Mouse (Mus musculus): Measurements from ENCODE around the gene A030003K21Rik. TPM values are rescaled to one million over a fixed set of nuclear protein-coding genes. Genes with fewer than 3 reads are reported as not detected.
"Not testable (repeated sequence)": the region's sequence is repeated elsewhere in the genome, so short reads cannot be mapped to it uniquely, and the experiment has no call there.

Gene A030003K21Rik
- polyA plus RNA-seq, 1 experiment from 2014 or later: 2.0 TPM

- Histone ChIP-seq H3K4me3 (replicated peaks) (no peak overlapping the region), H3K9me3 (replicated peaks) (no peaks in the 10 kb centered on the region), H3K4me2 (replicated peaks) (no peak overlapping the region), H3K27me3 (no peaks in the 10 kb centered on the region), H3K36me3 (no peaks in the 10 kb centered on the region), H3K27ac (replicated peaks) (no peak overlapping the region), H3K9ac (no peak overlapping the region), H3K4me1 (no peaks in the 10 kb centered on the region)
- 66% methylated on average over 3 of the region's 3 CpGs for WGBS
- no peak for ATAC-seq (ENCODE audit: insufficient number of reproducible peaks, low FRiP score, low TSS enrichment, low read depth)
Measured at GRCm38 (mm10) chr1:82966413-82966812, 23.2 kb upstream of the A030003K21Rik start.

- H3K4me2 ChIP-seq (replicated peaks): no peak within 1 kb of the TSS
- no peaks in the 10 kb centered on the region for H3K27me3 ChIP-seq
- WGBS: 94% methylated on average over 11 of the region's 11 CpGs
- no peak within 1 kb of the TSS for H3K9ac ChIP-seq
- no peak within 1 kb of the TSS for H3K27ac ChIP-seq (replicated peaks)
- ATAC-seq (ENCODE audit: insufficient number of reproducible peaks, low FRiP score, low TSS enrichment, low read depth): no peak
- H3K9me3 ChIP-seq (replicated peaks): no peaks in the 10 kb centered on the region
- H3K4me1 ChIP-seq: no peaks in the 10 kb centered on the region
- no peaks in the 10 kb centered on the region for H3K36me3 ChIP-seq
- H3K4me3 ChIP-seq (replicated peaks): no peak within 1 kb of the TSS
Measured at GRCm38 (mm10) chr1:82959870-82960385, 16.7 kb upstream of the A030003K21Rik start, which contains the start of gene Gm47955. TSS of gene Gm47955 (plus strand) at chr1:82960286.

- H3K9ac ChIP-seq; H3K4me3 ChIP-seq (replicated peaks); H3K9me3 ChIP-seq (replicated peaks); H3K27ac ChIP-seq (replicated peaks); H3K27me3 ChIP-seq; H3K4me2 ChIP-seq (replicated peaks); H3K36me3 ChIP-seq; H3K4me1 ChIP-seq; ATAC-seq (ENCODE audit: insufficient number of reproducible peaks, low FRiP score, low TSS enrichment, low read depth): not testable (repeated sequence)
Measured at GRCm38 (mm10) chr1:82955913-82956312, 12.7 kb upstream of the A030003K21Rik start, which contains the start of gene Gm7544. TSS of gene Gm7544 (minus strand) at chr1:82956013.

GRCm38 (mm10) chr1:82948601-82949000 is 5.4 kb upstream of the A030003K21Rik start:
- WGBS: 82% methylated on average over 2 of the region's 2 CpGs
- Histone ChIP-seq H3K4me3 (replicated peaks) (no peak overlapping the region), H3K4me2 (replicated peaks) (no peak overlapping the region), H3K4me1 (no peaks in the 10 kb centered on the region), H3K9ac (no peak overlapping the region), H3K27ac (replicated peaks) (no peak overlapping the region), H3K9me3 (replicated peaks) (no peaks in the 10 kb centered on the region), H3K27me3 (no peaks in the 10 kb centered on the region), H3K36me3 (no peaks in the 10 kb centered on the region)
- no peak for ATAC-seq (ENCODE audit: insufficient number of reproducible peaks, low FRiP score, low TSS enrichment, low read depth)

- H3K4me2 ChIP-seq (replicated peaks); H3K27me3 ChIP-seq; ATAC-seq (ENCODE audit: insufficient number of reproducible peaks, low FRiP score, low TSS enrichment, low read depth); H3K36me3 ChIP-seq; H3K9ac ChIP-seq; H3K9me3 ChIP-seq (replicated peaks); H3K4me1 ChIP-seq; H3K4me3 ChIP-seq (replicated peaks); H3K27ac ChIP-seq (replicated peaks): not testable (repeated sequence)
- WGBS: 100% methylated on average over 2 of the region's 2 CpGs
Measured at GRCm38 (mm10) chr1:82946029-82946428, 2.8 kb upstream of the A030003K21Rik start.

GRCm38 (mm10) chr1:82942505-82942904 is 683 bp downstream of the A030003K21Rik start:
- H3K4me3 ChIP-seq (replicated peaks); H3K9me3 ChIP-seq (replicated peaks); H3K27me3 ChIP-seq; H3K9ac ChIP-seq; H3K36me3 ChIP-seq; H3K4me2 ChIP-seq (replicated peaks); H3K4me1 ChIP-seq; H3K27ac ChIP-seq (replicated peaks); ATAC-seq (ENCODE audit: insufficient number of reproducible peaks, low FRiP score, low TSS enrichment, low read depth): not testable (repeated sequence)
- WGBS: 68% methylated on average over 1 of the region's 2 CpGs

- H3K4me1 ChIP-seq: no peaks in the 10 kb centered on the region
- H3K27ac ChIP-seq (replicated peaks): no peak overlapping the region
- H3K36me3 ChIP-seq: no peaks in the 10 kb centered on the region
- 93% methylated on average over 5 of the region's 5 CpGs for WGBS
- no peaks in the 10 kb centered on the region for H3K27me3 ChIP-seq
- H3K4me3 ChIP-seq (replicated peaks): no peak overlapping the region
- no peak for ATAC-seq (ENCODE audit: insufficient number of reproducible peaks, low FRiP score, low TSS enrichment, low read depth)
- H3K9ac ChIP-seq: no peak overlapping the region
- H3K4me2 ChIP-seq (replicated peaks): no peak overlapping the region
- H3K9me3 ChIP-seq (replicated peaks): no peaks in the 10 kb centered on the region; the same call in 1 of the 2 replicates
Measured at GRCm38 (mm10) chr1:82938666-82939065, 4.5 kb downstream of the A030003K21Rik start.

- not testable (repeated sequence) for H3K9me3 ChIP-seq (replicated peaks); H3K36me3 ChIP-seq; H3K27me3 ChIP-seq; H3K27ac ChIP-seq (replicated peaks); H3K4me2 ChIP-seq (replicated peaks); H3K9ac ChIP-seq; H3K4me3 ChIP-seq (replicated peaks); ATAC-seq (ENCODE audit: insufficient number of reproducible peaks, low FRiP score, low TSS enrichment, low read depth); H3K4me1 ChIP-seq
- no CpG with 5 or more reads among the region's 6 CpGs for WGBS
Measured at GRCm38 (mm10) chr1:82931326-82931725, 11.9 kb downstream of the A030003K21Rik start, which contains the start of gene Gm6217. TSS of gene Gm6217 (minus strand) at chr1:82931399.

GRCm38 (mm10) chr1:82930558-82930957 is 12.6 kb downstream of the A030003K21Rik start:
- ATAC-seq (ENCODE audit: insufficient number of reproducible peaks, low FRiP score, low TSS enrichment, low read depth); H3K9me3 ChIP-seq (replicated peaks); H3K27ac ChIP-seq (replicated peaks); H3K4me2 ChIP-seq (replicated peaks); H3K9ac ChIP-seq; H3K27me3 ChIP-seq; H3K4me1 ChIP-seq; H3K36me3 ChIP-seq; H3K4me3 ChIP-seq (replicated peaks): not testable (repeated sequence)
- 84% methylated on average over 2 of the region's 3 CpGs for WGBS

GRCm38 (mm10) chr1:82924650-82925049 is 18.5 kb downstream of the A030003K21Rik start, which contains the start of gene A030014E15Rik:
TSS of gene A030014E15Rik (plus strand) at chr1:82924917.
- no peak for ATAC-seq (ENCODE audit: insufficient number of reproducible peaks, low FRiP score, low TSS enrichment, low read depth)
- H3K4me2 ChIP-seq (replicated peaks): no peak within 1 kb of the TSS
- H3K27me3 ChIP-seq: no peaks in the 10 kb centered on the region
- H3K9me3 ChIP-seq (replicated peaks): no peaks in the 10 kb centered on the region
- H3K27ac ChIP-seq (replicated peaks): no peak within 1 kb of the TSS
- H3K4me1 ChIP-seq: no peaks in the 10 kb centered on the region
- H3K9ac ChIP-seq: no peak within 1 kb of the TSS
- H3K36me3 ChIP-seq: no peaks in the 10 kb centered on the region
- H3K4me3 ChIP-seq (replicated peaks): no peak within 1 kb of the TSS
- 84% methylated on average over 6 of the region's 6 CpGs for WGBS

- WGBS: 82% methylated on average over 5 of the region's 5 CpGs
Measured at GRCm38 (mm10) chr1:82913434-82913833, 29.8 kb downstream of the A030003K21Rik start.

GRCm38 (mm10) chr1:82913025-82913424 is 30.2 kb downstream of the A030003K21Rik start, which contains the start of gene A030005L19Rik:
TSS of gene A030005L19Rik (plus strand) at chr1:82913325.
- ATAC-seq (ENCODE audit: insufficient number of reproducible peaks, low FRiP score, low TSS enrichment, low read depth): no peak
- Histone ChIP-seq H3K27me3 (no peaks in the 10 kb centered on the region), H3K9ac (no peak within 1 kb of the TSS), H3K4me3 (replicated peaks) (no peak within 1 kb of the TSS), H3K9me3 (replicated peaks) (no peaks in the 10 kb centered on the region), H3K36me3 (no peaks in the 10 kb centered on the region), H3K27ac (replicated peaks) (no peak within 1 kb of the TSS), H3K4me1 (no peaks in the 10 kb centered on the region), H3K4me2 (replicated peaks) (no peak within 1 kb of the TSS)
- 81% methylated on average over 3 of the region's 3 CpGs for WGBS

More at GRCm38 (mm10) chr1:82913434-82913833, 29.8 kb downstream of the A030003K21Rik start:
- ATAC-seq (ENCODE audit: insufficient number of reproducible peaks, low FRiP score, low TSS enrichment, low read depth); H3K36me3 ChIP-seq; H3K4me3 ChIP-seq (replicated peaks); H3K4me1 ChIP-seq; H3K27ac ChIP-seq (replicated peaks); H3K4me2 ChIP-seq (replicated peaks); H3K9ac ChIP-seq; H3K27me3 ChIP-seq; H3K9me3 ChIP-seq (replicated peaks): not testable (repeated sequence)

Data from embryonic facial prominence, embryonic 15.5 days (tissue).